Mouse (Mus musculus): ENCODE results near the gene Sass6.
"Not testable (repeated sequence)": the region's sequence is repeated elsewhere in the genome, so short reads cannot be mapped to it uniquely, and the experiment has no call there.

The Sass6 gene

DNA sequence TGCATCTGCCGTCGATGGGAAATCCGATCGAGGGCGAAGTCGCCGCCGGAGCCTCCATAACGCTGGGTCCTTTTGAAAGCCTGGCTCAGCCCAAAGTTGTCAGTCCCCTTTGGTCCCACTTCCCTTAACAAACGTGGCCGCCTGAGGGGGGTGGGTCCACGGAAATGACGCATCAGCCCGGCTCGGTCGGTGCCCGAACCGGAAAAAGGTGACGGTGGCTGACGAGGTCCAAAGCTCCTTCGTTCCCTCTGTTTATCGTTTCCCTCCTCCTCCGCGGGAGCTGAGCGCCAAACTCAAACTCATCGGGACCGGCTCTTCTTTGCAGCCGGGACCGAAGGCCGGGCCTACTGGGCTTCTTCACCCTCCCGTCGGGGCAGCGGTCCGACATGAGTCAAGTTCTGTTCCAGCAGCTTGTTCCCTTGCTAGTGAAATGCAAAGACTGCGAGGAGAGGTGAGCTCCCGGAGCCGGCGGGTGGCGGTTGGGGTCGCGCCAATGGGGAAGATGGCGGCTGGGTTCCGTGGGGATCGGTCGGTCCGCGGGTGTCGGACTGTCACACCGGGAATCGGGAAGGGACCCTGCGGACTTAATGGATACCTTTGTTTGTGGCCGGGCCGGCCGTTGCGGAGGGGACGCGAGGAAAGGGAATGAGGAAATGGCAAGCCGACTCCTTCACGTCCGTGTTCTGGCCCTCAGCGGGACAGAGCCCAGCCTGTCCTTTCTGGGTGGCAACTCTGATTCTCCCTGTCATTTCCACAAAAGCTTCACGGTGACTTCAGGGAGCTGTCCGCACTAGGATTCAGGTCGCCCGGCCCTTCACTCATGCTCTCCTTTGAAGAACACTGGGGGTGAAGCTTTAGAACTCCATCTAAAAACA, at the start of gene Sass6:
TSS of gene Sass6 (plus strand) at position 255 of the 875 bp plus-strand sequence.
- peak; percentile 95 for DNase-seq (ENCODE audit: low spot score)

DNA sequence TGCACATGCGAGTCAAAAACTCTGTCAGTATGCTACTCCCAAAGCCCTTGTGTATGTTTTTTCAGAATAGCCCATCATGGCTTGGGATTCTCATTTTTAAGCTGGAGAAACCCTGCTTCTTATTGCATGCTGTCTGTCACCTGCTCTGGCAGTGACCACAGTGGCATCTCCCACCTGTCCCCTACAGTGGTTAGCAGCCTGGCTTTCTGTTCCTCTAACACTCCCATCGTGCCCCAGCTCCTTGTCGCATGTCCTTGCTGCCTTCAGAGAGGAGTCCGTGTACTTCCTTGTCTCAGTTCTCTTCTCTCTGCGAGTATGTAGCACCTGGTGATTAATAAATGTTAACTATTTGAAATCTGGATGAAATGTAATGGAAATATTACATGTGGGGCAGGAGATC, 47.4 kb upstream of the Sass6 start:
- no peak for DNase-seq (ENCODE audit: low spot score)

- DNase-seq (ENCODE audit: low spot score), result no peak
Measured at GRCm38 (mm10) chr3:116551362-116551761, 43.4 kb upstream of the Sass6 start.

DNA sequence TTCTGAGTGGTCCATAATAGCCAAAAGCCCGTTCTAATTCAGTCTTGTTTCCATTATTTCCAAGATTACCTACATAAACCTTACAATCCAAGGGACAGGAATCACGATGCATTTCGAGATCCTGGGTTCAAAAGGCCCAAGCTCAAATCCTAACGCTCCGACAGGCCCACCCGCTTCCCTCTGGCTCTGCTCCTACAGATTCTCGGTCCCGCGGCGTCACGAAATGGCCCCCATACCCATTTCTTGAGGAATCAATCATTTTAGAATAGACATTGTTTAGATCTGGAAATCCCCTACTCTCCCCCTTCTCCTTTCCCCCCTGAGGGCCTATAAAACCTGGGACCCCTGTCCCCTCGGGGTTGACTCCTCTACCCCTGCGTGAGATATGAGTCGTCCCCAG, 33.5 kb upstream of the Sass6 start:
- not testable (repeated sequence) for DNase-seq (ENCODE audit: low spot score)

DNA sequence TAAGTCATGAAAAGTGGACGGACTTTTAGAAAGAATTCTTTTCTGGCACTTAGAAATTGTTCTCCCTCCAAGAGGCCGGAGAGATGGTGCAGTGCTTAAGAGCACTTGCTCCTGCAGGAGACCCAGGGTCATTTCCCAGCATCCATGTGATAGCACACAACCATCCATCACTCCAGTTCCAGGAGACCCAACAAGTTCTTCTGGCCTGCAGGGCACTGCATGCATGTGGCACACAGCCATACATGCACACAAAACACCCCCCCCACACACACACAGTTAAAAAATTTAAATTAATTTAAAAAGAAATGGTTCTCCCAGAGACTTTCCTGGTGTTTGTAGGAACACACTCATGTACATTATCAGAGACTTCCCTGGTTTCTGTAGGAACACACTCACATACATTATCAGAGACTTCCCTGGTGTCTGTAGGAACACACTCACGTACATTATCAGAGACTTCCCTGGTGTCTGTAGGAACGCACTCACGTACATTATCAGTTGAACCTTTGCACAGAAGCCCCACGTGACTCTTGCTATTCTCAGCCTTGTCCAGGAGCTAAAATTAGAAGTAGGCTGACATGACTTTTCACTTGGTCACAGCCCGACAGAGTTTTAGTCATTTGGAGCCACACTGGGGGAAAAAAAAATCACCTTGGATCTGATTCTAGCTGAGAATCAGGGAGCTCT, 32.2 kb upstream of the Sass6 start, which contains the start of gene Lrrc39:
TSS of gene Lrrc39 (plus strand) at position 566 of the 687 bp plus-strand sequence.
- peak; percentile 47 for DNase-seq (ENCODE audit: low spot score)

DNA sequence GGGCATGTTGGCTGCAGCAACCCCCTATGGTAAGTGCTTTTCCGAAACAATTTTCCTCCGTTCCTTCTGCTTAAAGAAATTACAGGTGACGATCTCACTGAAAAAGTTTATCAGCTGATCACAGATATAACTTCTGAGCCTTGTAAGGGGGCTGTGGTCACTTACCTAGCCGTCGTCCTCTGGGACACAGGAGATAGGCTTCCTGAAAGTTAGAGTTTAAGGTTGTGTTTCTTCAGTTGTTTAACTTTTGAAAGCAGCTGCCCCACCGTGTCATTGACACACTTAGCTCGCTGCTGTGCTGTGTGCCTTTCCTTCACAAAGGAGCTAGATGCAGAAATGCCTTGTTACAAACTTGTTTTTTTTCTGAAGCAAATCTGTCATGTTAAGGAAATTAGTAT, 31.7 kb upstream of the Sass6 start:
- no peak for DNase-seq (ENCODE audit: low spot score)

GRCm38 (mm10) chr3:116570628-116571027, 24.2 kb upstream of the Sass6 start:
- DNase-seq (ENCODE audit: low spot score), result no peak

GRCm38 (mm10) chr3:116577286-116577685, 17.5 kb upstream of the Sass6 start:
- no peak for DNase-seq (ENCODE audit: low spot score)

GRCm38 (mm10) chr3:116582201-116582600, 12.6 kb upstream of the Sass6 start:
- DNase-seq (ENCODE audit: low spot score), result no peak

DNA sequence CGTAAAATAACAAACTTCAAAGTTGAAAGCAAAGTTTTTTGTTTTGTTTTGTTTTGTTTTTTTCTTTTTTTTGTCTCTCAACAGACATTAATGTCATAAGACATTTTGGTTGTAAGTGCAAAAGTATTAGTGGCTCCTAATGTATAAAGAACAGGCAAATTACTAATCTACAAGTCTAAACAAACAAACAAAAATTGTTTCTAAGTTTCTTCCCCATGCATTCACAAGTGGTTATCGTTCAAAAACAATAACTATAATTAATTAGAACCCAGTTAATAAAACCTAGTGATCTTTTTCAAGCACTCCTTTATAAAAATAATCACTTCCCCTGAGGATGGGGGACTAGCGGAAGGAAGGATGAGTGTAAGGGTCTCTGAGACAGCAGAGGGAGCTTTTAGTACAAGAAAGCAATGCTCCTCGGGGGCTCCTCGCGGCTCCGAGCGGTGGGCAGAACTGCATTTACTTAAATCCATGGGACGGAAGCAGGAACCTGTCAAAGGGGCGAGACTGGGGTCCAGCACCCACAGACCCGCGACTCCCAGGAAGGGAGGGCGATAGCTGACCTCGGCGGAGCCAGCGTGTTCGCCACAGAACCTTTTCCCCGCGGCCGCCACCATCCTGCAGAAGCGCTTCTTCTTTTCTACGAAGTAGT, 580 bp upstream of the Sass6 start:
- DNase-seq (ENCODE audit: low spot score), result no peak

DNA sequence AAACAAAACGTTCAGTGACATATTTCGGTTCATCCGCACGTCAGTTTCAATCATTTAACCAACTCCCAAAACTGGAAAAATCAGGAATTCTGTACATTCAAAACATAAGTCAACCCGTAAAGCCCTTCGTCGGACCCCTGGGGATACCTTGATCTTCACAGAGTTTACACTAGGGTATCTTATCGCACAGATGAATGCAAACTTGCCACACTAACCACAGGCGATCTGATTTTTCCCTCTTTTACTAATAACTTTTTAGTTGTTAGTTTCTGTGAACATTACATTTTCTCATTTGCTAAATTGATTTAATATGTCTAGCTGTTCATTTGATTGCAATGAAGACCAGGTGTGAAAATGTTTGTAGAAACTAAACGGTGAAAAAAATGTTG, 815 bp downstream of the Sass6 start:
- DNase-seq (ENCODE audit: low spot score), result no peak

GRCm38 (mm10) chr3:116599705-116600104, 4.9 kb downstream of the Sass6 start:
- no peak for DNase-seq (ENCODE audit: low spot score)

- no peak for DNase-seq (ENCODE audit: low spot score)
Measured at GRCm38 (mm10) chr3:116601005-116601404, 6.2 kb downstream of the Sass6 start.

- DNase-seq (ENCODE audit: low spot score), result no peak
Measured at GRCm38 (mm10) chr3:116601781-116602180, 7.0 kb downstream of the Sass6 start.

GRCm38 (mm10) chr3:116604570-116604969, 9.8 kb downstream of the Sass6 start:
- DNase-seq (ENCODE audit: low spot score), result no peak

GRCm38 (mm10) chr3:116614295-116614892, 19.6 kb downstream of the Sass6 start, which contains the start of gene Trmt13:
Gene Trmt13, minus strand, starts transcription at chr3:116614587.
- no peak for DNase-seq (ENCODE audit: low spot score)

DNA sequence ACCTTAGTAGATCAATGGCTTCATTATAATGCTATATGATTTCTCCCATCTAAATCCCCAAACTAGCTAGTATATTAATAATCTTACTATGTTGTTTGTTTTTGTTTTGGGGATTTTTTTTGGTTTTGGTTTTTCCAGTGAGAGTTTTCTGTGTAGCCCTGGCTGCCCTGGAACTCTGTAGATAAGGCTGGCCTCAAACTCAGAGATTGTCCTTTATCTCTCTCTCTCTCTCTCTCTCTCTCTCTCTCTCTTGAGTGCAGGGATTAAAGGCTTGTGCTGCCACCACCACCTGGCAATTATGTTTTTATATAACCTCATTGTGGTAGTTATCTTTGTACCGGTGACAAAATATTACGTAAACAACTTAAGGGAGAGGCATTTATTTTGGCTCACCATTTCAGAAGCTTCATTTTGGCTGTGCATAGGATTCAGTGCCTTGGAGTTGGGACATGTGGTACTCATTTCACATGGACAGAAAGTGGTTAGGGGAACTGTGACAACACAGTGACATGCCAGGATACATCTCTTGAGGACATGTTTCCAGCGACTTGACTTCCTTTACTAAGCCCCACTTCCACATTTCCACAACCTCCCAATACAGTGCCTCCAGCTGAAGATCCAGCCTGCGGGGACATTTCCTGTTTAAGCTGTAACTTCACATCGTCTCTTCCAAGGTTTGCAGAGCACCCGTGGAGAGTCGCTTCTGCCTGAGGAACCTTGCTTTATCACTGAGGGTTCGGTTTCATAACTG, 20.7 kb downstream of the Sass6 start:
- DNase-seq (ENCODE audit: low spot score), result no peak

- DNase-seq (ENCODE audit: low spot score), result no peak
Measured at GRCm38 (mm10) chr3:116618855-116619254, 24.1 kb downstream of the Sass6 start.

GRCm38 (mm10) chr3:116620636-116621370, 26.0 kb downstream of the Sass6 start:
- DNase-seq (ENCODE audit: low spot score), result no peak

DNA sequence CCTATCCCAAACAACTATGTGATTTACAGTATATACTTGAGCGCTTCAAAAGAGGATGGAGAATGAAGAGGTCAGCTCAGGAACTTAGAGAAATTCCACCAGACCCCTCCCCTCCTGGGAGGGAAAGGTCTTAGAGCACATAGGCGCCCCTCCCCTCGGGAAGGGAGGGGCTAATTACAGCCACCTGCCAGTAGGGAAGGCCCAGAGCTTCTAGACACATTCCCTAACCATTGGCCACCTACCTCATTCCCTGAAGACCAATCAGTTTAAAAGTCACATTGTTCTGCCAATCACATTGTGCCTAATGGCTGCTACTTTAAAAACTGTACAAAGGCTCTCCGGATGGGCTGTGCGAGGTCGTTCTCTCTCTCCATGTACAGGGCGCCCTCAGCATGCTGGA, 27.9 kb downstream of the Sass6 start:
- DNase-seq (ENCODE audit: low spot score), result no peak

- DNase-seq (ENCODE audit: low spot score), result no peak
Measured at GRCm38 (mm10) chr3:116631459-116631858, 36.7 kb downstream of the Sass6 start.
